Mouse (Mus musculus) midbrain, embryonic 11.5 days (tissue): Measurements from ENCODE around the gene Myo1g. TPM values are rescaled to one million over a fixed set of nuclear protein-coding genes. Genes with fewer than 3 reads are reported as not detected.

ENCODE experiments used
- microRNA-seq: library from miRNA; unstranded; fragments of <30 nt; microRNA quantifications from one replicate; pipeline ENCODE4, GENCODE M21; 2017
- polyA plus RNA-seq: library from polyadenylated mRNA; unstranded; fragments of >200 nt; fragmentation: Nextera tagmentation; extraction: Ambion mirVana; gene quantifications from 2 replicates; pipeline ENCODE4 v1.2.1, GENCODE M21; 2014

Myo1g gene
- polyA plus RNA-seq, 1 experiment from 2014 or later, result 0.92 TPM

Small RNAs within 50 kb of the gene (microRNA-seq; reads per million reads assigned to microRNA genes)
- not detected for gene Gm22123

Other genes with a start within 250 kb of the Myo1g start
- gene Tmed4, start 246.1 kb downstream of the Myo1g start, polyA plus RNA-seq, result 148 and 161 TPM in 2 replicates
- 80.4 and 81.3 TPM in 2 replicates for gene Ogdh, start 229.3 kb downstream of the Myo1g start, polyA plus RNA-seq
- gene Zmiz2, start 131.9 kb downstream of the Myo1g start, polyA plus RNA-seq, result 13.3 and 16.4 TPM in 2 replicates
- gene Ppia, start 105.5 kb downstream of the Myo1g start, polyA plus RNA-seq, result 5,393 and 5,428 TPM in 2 replicates
- 966 and 1,015 TPM in 2 replicates for gene H2afv, start 76.5 kb downstream of the Myo1g start, polyA plus RNA-seq
- gene Purb, start 45.0 kb downstream of the Myo1g start, polyA plus RNA-seq, result 12.8 and 13.7 TPM in 2 replicates
- 72.8 and 81.6 TPM in 2 replicates for gene Ccm2, start 25.9 kb upstream of the Myo1g start, polyA plus RNA-seq
- 37.1 and 38.4 TPM in 2 replicates for gene Nacad, start 85.1 kb upstream of the Myo1g start, polyA plus RNA-seq
- gene Tbrg4, start 105.1 kb upstream of the Myo1g start, polyA plus RNA-seq, result 35.5 and 38.3 TPM in 2 replicates
- gene Wap, start 117.7 kb upstream of the Myo1g start, polyA plus RNA-seq, result not detected in 2 replicates
- gene Ramp3, start 137.6 kb upstream of the Myo1g start, polyA plus RNA-seq, result 4.2 and 4.7 TPM in 2 replicates